Mouse (Mus musculus): ENCODE measurements around the gene Irf5.
"Not testable (repeated sequence)": the region's sequence is repeated elsewhere in the genome, so short reads cannot be mapped to it uniquely, and the experiment has no call there.

Gene Irf5

DNA sequence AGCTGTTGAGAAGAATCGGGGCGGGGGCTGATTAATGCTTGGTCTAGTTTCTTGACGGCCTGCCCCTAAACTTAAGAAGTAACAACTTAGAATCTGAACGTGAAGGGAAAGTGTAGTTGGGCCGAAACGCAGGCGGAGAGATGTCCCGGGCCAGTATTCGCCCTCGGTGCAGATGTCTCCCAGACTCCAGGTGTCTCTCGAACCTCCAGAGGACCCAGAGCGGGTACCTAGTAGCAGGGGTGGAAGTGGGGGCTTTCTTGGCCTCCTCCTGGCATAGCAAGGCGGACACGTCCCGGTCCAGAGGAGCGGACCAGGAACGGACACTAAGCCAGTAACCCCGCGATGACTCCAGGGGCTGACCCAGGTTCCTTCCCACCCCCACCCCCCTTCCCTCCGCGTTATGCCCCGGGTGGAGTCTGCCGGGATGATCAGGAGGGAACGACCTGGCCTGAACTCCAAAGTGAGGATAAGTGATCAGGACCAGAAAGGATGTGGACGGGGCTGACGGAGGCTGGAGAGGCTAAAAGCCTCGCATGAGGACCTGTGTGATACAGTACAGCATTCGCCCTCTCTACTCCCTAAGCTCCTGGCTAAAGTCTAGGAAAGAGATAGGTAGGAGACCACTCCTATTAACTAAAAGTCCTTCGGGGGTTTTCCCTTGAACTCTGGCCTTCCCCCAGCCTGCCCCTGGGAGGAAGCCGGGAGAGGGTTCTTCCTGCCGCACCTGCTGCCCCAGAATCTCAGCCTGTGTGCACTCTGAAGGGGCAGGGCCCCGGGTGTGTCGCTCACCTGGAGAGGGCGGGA, 1.1 kb downstream of the Irf5 start:
- no peak for DNase-seq (ENCODE audit: low spot score)

DNA sequence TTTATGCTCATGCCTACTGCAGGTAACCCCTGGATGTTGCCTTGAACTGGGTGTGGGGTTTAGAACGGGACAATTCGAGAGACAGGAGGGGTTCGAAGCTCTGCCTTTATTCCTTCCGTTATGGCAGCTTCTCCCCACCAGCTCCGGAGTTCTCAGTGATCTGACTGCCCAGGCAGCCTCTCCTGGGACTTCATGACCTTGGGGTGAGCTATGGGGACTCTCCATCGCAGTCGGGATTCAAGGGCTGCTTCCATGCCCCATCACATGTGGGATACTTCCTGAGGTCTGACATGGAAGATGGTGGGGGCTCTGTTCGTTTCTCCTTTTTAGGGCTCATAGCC, 1.7 kb downstream of the Irf5 start:
- DNase-seq (ENCODE audit: low spot score) = no peak

DNA sequence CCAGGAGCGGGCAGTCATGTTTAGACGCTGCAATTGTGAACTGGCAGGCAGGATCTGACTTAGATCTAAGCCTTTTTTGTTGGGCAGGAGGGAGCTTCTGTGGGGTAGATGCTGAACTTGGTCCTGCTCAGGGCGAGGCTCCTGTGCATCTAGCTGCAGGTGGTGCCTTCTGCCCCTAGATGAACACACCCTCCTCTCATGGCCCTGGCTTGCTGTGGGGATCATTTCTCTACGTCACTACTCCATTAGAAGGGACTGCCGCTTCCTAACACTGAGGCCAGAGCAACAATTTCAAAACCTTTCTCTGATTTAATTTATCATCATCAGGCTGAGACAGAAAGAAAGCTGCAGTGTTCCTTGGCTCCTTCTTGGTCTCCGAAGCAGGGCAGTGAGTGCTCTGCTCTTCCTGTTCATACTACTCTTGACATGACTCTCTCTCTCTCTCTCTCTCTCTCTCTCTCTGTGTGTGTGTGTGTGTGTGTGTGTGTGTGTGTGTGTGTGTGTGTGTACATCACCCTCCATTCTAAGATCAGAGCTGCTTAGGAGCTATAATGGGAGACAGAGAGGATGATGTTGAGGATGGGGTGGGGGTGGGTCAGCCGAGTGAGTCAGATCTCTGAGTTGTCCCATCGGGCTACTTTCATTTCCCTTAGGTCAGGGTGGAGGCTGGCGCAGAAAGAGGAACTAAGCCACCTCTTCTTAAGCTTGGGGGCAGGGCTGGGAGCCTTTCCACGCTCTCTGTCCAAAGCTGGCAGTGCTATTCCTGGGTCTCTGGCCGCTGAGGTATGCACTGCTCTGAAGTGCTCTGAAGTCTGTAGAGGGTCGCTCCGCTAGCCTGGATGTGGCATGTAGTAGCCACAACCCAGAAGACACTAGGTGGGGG, 2.4 kb downstream of the Irf5 start:
- DNase-seq (ENCODE audit: low spot score) = no peak

DNA sequence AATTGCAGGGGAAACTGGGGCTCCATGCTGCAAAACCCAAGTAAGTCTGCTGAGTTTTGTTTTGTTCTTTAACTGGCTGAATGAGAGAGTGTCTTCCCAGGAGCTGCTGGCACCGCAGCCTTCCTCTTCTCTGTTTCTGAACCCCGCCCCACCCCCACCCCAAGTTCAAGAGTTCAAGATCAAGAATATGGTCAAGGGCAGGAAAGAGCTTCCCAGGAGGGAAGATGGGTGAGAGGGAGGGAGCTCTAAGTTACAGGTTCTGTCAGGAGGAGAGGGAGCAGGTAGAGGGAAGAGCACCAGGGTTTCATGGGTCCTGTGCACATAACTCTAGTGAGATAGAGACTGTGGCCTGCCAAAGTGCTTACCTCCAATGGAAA, 3.0 kb downstream of the Irf5 start:
- no peak for DNase-seq (ENCODE audit: low spot score)

DNA sequence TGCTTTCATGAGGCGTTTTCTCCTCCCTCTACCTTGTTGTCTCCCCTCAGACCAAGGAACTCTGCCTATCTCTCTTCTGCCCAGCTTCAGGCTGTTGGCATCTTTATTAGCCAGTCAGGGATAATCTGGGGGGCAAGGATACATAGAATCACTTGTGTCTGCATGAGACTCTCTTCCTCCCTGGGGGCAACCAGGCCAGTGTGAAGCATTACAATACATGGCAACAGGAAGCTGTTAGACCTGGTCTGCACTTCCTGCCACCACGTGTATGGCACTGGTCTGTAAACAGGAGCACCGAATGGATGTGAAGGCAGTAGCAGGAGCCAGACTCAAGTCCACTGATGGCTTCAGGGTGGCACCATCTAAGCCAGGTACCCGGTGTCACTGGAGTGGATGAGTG, 3.6 kb downstream of the Irf5 start:
- DNase-seq (ENCODE audit: low spot score) = no peak

DNA sequence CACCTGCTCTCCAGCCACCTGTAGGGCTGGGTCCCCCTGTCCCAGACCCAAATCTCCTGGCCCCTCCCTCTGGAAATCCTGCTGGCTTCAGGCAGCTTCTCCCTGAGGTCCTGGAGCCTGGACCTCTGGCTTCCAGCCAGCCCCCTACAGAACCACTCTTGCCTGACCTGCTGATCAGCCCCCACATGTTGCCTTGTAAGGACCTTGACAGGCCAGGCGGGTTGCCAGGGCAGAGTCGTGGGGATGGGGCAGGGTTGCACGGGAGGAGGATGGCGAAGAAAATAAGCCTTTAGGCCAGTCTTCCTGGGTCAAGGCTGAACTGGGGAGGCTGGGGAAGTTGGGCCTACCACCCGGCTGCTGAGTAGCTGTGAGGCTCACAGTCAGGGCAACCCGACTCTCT, 8.9 kb downstream of the Irf5 start:
- DNase-seq (ENCODE audit: low spot score) = no peak

DNA sequence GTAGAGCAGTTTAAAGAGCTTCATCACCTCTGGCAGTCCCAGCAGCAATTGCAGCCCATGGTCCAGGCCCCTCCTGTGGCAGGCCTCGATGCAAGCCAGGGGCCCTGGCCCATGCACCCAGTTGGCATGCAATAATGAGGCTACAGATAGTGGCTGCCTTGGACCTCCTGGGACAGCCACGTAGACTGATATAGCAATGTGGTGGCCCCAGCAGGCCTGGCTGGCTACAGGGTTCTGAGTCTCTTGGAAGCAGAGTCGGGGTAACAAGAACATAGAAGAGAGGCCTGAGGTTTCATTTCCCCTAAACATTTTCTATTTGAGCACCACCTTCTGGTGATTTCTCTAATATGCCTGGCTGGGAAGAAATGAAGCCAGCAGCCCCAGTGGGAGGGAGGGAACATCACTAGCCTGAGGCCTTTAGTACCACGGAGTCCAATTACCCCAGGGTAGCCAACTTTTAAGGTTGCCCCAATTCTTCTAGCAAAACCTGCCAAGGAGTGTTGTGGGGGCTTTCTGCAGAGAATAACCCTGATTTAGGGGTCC, 10.3 kb downstream of the Irf5 start:
- peak; percentile 52 for DNase-seq (ENCODE audit: low spot score)

DNA sequence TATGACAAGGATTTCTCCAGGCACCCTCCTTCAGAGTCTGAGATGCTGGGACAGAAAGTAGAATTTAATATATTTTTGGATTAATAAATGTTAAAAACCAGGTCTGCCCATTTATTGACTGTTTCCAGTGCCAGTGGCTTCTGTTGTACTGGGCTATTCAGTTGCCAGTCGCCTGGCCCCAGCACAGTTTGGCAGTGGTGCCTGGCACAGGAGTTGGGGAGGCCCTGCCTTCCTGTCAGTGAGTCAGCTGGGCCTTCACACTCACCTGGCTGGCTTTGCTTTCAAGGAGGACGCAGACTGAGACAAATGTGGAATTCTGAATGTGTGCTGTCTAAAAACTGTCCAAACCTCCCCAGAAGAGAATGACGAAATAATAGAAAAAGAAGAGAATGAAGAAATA, 10.8 kb downstream of the Irf5 start:
- DNase-seq (ENCODE audit: low spot score) = no peak

DNA sequence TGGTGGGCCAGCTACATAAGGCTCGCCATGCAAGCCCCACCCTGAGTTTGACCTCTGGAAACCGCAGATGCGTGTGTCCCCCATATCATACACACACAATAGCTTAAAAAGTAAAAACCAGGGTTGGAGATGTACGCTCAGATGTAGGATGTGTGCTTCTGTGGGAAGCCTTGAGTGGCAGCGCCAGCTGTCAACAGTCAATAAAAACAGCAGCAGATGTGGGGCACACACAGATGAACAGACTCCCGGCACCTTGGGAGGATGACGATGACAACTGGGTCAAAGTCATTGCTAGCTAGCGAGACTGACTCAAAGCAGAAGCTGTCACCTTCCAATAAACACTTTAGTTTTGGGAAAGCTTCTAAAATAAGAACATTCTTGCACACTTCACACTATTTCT, 13.1 kb downstream of the Irf5 start:
- DNase-seq (ENCODE audit: low spot score) = no peak

DNA sequence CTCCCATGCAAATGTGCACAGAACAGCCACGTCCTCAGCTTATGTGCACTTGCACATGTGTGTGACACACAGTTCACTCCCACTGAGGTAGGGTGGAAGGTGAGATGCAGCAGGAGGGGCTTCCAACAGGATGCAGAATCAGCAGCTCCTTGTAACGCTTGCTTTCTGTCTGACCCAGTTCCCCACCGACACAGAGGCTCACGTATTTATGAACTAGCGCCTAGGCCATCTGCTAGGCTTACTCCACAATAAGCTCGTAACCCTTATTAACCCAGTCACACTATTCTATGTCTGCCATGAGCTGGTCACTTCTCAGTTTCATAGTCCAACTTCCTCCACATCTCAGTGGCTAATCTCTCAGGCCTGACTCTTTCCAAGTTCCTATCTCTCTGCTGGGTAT, 13.8 kb downstream of the Irf5 start:
- no peak for DNase-seq (ENCODE audit: low spot score)

DNA sequence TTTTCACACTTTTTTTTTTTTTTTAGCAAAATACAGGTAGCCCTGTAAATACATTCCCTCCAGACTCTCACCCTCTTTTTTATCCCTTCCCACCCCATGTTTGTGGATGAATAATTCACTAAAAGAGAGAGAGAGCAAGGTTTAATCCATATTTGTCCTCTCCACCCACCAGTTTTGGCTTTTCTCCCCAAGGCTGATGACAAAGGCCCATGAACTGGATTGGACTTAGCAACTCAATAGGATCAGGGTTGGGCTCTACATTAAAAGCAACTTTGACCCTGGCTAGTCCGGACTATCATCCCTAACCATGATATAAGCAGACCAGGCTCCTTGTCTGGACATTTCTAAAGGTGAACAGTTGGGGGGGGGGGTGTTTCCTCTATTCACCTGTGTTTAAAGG, 14.5 kb downstream of the Irf5 start:
- no peak for DNase-seq (ENCODE audit: low spot score)

DNA sequence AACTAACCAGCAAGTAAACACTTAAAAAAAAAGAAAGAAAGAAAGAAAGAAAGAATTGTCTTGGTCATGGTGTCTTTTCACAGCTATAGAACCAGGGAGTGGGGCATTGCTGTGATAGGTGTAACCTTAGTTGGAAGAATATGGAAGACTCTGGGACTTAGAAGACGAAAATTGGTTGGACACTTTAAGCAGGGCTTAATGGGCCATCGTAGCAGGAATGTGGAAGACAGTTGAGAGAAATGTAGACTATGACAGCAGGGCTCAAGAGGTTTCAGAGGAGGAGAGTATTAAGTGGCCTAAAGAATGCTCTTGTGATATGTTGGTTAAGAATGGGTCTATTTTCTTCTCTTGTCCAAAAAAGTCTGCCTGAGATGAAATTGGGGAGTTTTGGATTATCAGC, 19.2 kb downstream of the Irf5 start:
- no peak for DNase-seq (ENCODE audit: low spot score)

DNA sequence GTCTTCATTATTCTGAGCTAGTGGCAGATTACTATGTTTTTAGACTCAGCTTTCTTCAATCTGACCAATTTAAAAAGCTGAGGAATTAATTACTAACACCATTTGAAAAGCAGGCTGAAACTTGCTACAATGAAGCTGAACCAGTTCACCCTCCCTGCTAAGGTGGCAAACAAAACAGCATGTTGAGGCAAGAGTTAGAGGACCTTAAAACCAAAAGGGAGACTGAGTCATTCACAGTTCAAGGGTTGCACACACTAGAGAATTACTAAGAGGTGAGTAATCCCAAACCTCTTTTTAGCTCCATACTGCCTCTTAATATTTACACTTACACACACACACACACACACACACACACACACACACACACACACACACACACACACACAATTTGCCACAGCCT, 21.2 kb downstream of the Irf5 start:
- DNase-seq (ENCODE audit: low spot score) = no peak

DNA sequence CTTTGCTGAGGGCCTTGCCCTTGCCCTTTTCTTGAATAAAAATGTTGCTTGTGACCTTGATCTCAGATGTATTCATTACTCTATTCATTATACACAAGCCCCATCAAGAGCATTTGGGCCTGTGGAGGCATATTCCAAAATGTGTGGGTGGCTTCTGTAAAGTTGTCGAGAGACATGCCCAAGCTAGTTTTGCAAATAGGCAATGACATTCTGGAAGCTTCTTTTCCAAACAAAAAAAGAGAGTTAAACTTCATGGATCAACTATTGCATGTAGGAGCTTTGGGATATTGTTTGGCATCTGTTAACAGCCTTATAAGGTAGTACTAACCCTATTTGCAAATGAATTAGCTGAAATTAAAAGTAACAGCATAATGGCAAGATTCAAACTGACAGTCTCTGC, 21.7 kb downstream of the Irf5 start:
- no peak for DNase-seq (ENCODE audit: low spot score)

DNA sequence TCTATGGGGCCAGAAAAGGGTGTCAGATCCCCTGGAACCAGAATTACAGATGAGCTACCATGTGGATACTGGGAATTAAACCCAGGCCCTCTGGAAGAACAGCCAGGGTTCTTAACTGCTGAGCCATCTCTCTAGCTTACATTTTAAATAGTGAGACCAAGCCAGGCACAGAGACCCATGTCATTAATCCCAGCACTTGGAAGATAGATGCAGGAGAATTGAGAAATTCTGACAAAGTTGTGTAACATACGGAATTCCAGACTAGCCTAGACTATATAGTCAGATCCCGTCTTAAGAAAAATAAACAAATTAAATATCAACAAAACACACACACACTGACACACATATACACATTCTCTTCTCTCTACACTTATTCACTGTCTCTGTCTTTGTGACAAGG, 26.1 kb downstream of the Irf5 start:
- no peak for DNase-seq (ENCODE audit: low spot score)

DNA sequence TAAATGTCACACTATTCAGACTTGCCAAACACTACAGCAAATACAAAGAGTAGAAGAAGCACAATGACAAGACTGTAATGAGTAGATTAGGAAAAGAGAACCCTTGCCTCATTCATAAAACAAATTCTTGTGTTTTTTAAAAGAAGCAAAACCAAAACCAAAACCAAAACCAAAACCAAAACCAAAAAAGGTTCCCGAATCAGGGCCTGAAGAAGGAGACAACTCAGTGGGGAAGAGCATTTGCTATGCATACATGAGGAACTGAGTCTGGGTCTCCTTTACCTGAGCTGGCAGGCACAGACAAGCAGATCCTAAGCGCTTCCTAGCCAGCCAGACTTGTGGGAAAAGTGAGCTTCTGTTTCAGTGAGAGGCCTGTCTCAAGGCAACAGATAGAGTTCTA, 30.7 kb downstream of the Irf5 start:
- no peak for DNase-seq (ENCODE audit: low spot score)

DNA sequence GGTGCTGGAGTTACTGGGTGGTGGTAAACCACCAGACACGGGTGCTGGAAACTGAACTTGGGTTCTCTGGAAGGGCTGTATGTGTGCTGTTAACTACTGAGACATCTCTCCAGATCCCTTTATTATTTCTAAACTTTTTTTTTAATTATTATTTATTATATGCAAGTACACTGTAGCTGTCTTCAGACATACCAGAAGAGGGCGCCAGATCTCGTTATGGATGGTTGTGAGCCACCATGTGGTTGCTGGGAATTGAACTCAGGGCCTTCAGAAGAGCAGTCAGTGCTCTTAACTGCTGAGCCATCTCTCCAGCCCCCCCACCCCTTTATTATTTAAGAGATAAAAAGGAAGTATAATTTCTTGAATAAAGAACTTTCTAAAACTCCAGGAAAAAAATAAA, 50.0 kb downstream of the Irf5 start:
- not testable (repeated sequence) for DNase-seq (ENCODE audit: low spot score)

DNA sequence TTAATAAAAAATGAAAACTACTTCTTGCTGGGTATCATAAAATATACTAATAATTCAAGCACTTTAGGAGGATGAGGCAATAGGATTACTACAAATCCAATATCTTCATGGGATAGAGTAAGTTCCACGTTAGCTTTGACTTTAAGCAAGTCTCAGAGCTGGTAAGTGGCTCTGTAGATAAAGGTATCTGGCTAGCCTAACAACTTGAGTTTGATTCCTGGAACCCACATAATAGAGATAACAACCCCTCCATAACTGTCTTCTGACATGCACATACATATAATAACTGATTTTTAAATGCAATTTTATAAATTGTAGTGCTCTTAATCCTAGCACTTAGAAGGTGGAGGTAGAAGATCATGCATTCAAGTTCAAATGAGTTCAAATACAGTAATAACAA, 54.3 kb downstream of the Irf5 start:
- no peak for DNase-seq (ENCODE audit: low spot score)

DNA sequence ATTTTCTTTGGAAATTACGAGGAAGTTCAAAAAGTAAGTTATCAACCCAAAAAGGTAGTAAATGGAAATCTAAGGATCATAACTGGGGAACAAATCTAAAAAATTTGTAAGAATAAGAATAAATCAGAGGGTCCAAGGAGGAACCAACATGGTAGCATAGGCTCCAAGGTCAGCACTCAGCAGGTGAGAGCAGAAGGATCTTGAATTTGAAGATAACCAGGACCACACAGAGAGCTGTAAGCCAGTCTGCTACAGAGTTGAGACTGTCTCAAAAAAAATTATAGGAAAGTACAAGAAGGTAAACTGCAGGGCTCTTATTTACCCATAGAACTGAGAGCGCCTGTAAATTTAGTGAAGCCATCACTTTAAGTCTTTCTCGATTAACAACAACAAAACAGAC, 54.8 kb downstream of the Irf5 start:
- no peak for DNase-seq (ENCODE audit: low spot score)

Measured in layer of hippocampus, adult 11-12 months (tissue).